Mouse (Mus musculus) CD4-positive, CD25-positive, alpha-beta regulatory T cell, adult 2 months (primary cell): ENCODE results near the gene Dmrtb1.
A peak's percentile ranks its signal among the peaks of the same experiment; 100 is the strongest.

ENCODE experiments used
- DNase-seq: peaks from one replicate; pipeline ENCODE4 v3.0.0-alpha.2; 2012; ENCODE audit warnings: low read depth, low spot score

Gene Dmrtb1

GRCm38 (mm10) chr4:107684130-107684529, at the start of gene Dmrtb1:
Dmrtb1 (minus strand) TSS chr4:107684230.
- DNase-seq: no peak

GRCm38 (mm10) chr4:107733603-107734002, 49.6 kb upstream of the Dmrtb1 start:
- DNase-seq: no peak

- no peak for DNase-seq
Observed at GRCm38 (mm10) chr4:107732624-107733023, 48.6 kb upstream of the Dmrtb1 start.

GRCm38 (mm10) chr4:107732182-107732581, 48.2 kb upstream of the Dmrtb1 start:
- DNase-seq: no peak

GRCm38 (mm10) chr4:107731088-107731465, 47.0 kb upstream of the Dmrtb1 start:
- DNase-seq: no peak

- no peak for DNase-seq
Observed at GRCm38 (mm10) chr4:107730391-107731087, 46.5 kb upstream of the Dmrtb1 start.

- DNase-seq: no peak
Observed at GRCm38 (mm10) chr4:107725432-107725831, 41.4 kb upstream of the Dmrtb1 start.

GRCm38 (mm10) chr4:107720043-107720830, 36.2 kb upstream of the Dmrtb1 start:
- no peak for DNase-seq

GRCm38 (mm10) chr4:107719161-107719560, 35.1 kb upstream of the Dmrtb1 start:
- DNase-seq: no peak

- no peak for DNase-seq
Observed at GRCm38 (mm10) chr4:107718720-107719119, 34.7 kb upstream of the Dmrtb1 start.

GRCm38 (mm10) chr4:107717718-107718313, 33.8 kb upstream of the Dmrtb1 start:
- no peak for DNase-seq

- no peak for DNase-seq
Observed at GRCm38 (mm10) chr4:107716754-107717299, 32.8 kb upstream of the Dmrtb1 start.

GRCm38 (mm10) chr4:107706884-107707283, 22.9 kb upstream of the Dmrtb1 start:
- DNase-seq: no peak

- DNase-seq: peak; percentile 36
Observed at GRCm38 (mm10) chr4:107704185-107704584, 20.2 kb upstream of the Dmrtb1 start.

- DNase-seq: no peak
Observed at GRCm38 (mm10) chr4:107701679-107702078, 17.6 kb upstream of the Dmrtb1 start.

- peak; percentile 30 for DNase-seq
Observed at GRCm38 (mm10) chr4:107701116-107701515, 17.1 kb upstream of the Dmrtb1 start.

GRCm38 (mm10) chr4:107699271-107699670, 15.2 kb upstream of the Dmrtb1 start:
- no peak for DNase-seq

GRCm38 (mm10) chr4:107693816-107694215, 9.8 kb upstream of the Dmrtb1 start:
- no peak for DNase-seq

GRCm38 (mm10) chr4:107688213-107688612, 4.2 kb upstream of the Dmrtb1 start:
- DNase-seq: no peak

- DNase-seq: no peak
Observed at GRCm38 (mm10) chr4:107687127-107687526, 3.1 kb upstream of the Dmrtb1 start.

GRCm38 (mm10) chr4:107683006-107683756, 849 bp downstream of the Dmrtb1 start:
- DNase-seq: no peak
